Mouse (Mus musculus) spleen, adult 18-20 months (tissue): ENCODE data around the gene Utp3.

Experiments
- DNase-seq, 2 experiments: peaks; one replicate each; pipeline ENCODE4 v3.0.0; 2022; ENCODE audit warnings: mixed read lengths in 2 of 2

Gene Utp3

DNA sequence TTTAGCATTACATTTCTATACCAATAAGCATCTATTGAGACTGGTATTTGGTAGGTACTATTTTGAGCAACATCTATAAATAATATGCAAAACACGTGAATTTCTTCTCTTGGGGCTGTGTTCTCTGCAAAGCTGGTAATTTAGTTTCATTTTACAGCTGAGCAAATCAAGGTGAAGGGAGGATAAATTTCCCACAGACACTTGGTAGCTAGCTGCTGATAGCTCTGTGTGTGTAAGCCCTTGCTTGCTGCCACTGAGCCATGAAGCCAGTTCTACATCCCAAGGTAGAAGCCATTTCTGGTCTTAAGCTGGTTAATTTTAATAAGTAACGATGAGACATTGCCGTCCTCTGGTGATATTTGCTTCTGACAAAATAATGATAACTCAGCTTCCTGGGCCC, 20.6 kb downstream of the Utp3 start:
- DNase-seq: no peak

- DNase-seq: no peak
Observed at GRCm38 (mm10) chr5:88575506-88576338, 21.5 kb downstream of the Utp3 start.

GRCm38 (mm10) chr5:88580681-88581080, 26.4 kb downstream of the Utp3 start:
- no peak for DNase-seq

GRCm38 (mm10) chr5:88581343-88581742, 27.1 kb downstream of the Utp3 start:
- no peak for DNase-seq

DNA sequence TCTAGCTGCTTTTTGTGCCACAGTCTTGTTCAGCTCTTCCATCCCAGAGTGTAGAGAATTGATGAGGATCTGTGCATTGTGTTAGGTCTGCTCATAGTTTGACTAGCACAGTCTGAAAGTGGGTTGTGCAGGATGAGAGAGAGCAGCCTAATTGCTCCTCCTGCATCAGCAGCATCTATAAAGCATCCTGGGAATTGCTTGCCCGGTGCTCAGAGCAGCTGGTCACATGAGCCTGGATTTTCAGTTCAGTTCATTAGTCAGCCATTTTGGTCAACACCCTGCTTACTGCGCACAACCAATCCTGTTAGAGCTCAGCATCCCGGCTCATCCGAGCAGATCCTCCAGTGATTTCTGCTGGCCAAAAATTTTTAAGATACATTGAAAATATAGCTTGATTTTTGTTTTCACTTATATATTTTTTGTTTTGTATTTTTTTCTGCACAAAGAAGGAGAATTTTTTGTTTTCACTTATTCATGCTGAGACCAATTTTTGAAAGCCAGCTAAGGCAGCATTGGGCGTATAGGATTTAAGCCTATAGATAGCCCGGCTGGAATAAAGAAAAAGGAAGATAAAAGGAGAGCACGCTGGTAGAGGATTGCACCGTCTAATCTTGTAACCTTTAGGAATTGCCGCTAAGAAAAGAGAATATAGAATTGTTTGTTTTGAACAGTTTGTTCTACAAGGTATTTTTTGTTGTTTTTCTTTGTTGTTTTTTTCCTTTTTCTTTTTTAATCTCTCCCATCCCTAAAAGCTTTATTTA, 29.2 kb downstream of the Utp3 start:
- DNase-seq: no peak

DNA sequence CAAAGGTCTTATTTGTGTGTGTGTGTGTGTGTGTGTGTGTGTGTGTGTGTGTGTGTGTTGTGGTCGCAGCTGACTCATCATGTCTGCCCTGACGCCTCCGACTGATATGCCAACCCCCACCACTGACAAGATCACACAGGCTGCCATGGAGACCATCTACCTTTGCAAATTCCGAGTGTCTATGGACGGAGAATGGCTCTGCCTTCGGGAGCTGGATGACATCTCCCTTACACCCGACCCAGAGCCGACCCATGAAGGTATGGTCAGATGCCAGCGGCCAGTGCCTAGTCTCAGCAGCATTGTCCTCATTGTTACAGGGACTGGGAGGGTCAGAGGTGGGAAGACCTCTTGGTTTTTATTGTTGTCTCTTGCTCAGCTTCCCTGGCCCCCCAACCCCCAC, 29.8 kb downstream of the Utp3 start:
- no peak for DNase-seq

DNA sequence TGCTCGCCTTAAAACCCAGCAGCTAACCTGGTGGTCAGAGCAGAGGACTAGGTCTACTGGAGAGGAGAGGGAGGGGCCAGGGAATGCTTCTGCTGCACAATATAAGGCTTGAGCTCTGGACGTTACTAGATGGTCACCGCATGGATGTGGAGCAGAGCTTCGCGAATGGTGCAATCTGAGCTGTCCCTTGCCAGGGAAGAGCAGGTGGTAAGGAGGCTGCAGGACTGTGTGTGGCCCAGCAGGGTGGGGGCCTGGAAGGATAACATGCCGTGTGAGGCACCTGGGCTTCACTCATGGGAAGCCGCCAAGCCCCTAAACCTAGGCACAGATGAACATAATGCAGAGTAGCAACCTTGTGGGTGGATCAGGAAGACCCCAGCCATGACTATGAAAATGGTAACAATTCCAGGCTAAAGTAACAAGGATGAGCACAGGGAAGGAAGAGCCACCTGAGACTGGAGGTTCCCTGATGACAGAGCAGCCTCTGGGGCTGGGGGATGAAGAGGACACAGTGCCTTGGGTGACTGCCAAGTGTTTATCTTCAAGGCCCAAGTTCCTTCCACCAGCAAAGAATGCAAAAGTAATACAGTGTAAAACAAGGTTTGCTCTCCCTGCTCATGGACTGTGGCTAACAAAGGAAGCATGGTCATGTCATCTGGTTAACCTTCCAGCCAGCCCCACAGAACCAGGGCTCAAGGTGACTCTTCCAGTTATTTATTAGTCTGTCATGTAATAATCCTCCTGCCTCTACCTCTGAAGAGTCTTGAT, 32.3 kb downstream of the Utp3 start:
- DNase-seq: no peak

GRCm38 (mm10) chr5:88587211-88587934, 33.1 kb downstream of the Utp3 start:
- DNase-seq: no peak

DNA sequence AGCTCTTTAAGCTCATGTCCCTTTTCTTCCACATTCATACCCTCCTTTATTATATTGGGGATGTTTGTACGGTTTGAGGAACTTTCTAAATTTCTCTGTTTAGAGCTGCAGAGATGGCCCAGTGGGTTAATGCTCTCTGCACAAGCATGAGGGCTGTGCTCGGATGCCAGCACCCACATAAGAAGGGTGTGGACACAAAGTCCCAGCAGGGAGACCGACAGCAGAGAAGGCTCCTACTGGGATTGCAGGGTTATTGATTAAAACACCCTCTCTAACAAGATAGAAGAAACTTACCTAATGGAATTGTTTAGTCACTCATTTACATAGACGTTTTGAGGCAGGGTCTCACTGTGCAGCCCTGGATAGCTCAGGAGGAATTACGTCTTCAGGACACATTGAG, 34.2 kb downstream of the Utp3 start:
- no peak for DNase-seq

GRCm38 (mm10) chr5:88593421-88594172, 39.3 kb downstream of the Utp3 start:
- no peak for DNase-seq

DNA sequence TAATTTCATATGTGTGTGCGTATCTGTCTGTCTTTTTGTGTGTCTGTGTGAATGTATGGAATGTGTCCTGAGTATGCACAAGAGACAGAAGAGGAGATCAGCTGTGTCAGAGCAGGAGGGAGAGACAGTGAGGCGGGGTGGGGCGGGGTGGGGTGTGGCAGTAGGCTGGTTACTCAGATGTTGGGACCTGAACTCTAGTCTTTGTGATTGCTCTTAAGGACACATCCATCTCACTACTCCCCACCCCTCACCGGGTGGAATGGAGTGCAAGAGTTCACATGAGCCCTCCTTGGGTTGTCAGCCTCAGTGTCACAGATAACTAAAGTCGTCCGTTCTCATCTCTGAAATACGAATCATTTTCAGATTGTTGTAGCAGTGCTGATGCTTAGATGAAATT, 39.9 kb downstream of the Utp3 start:
- DNase-seq: no peak

GRCm38 (mm10) chr5:88595537-88596455, 41.5 kb downstream of the Utp3 start:
- DNase-seq: no peak

GRCm38 (mm10) chr5:88598961-88599360, 44.7 kb downstream of the Utp3 start:
- DNase-seq: no peak

- DNase-seq: no peak
Observed at GRCm38 (mm10) chr5:88602030-88602429, 47.8 kb downstream of the Utp3 start.

DNA sequence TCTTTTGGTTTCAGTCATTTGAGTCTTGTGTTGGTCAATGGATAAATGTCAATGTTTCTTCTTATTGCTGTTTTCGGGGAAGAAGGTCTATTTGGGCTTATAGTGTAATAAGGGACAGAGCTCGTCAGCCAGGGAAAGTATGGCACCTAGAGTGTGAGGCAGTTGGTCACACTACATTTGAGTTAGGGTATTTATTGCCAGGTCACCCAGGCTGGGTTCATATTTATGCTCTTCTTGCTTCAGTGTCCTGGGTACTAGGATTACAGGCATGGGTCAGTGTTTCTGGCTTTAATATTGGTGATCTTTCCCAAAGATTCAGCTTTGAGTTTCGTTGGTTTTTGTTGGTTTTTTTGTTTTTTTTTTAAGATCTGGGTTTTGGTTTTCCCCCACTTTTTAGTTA, 48.5 kb downstream of the Utp3 start:
- DNase-seq: no peak

DNA sequence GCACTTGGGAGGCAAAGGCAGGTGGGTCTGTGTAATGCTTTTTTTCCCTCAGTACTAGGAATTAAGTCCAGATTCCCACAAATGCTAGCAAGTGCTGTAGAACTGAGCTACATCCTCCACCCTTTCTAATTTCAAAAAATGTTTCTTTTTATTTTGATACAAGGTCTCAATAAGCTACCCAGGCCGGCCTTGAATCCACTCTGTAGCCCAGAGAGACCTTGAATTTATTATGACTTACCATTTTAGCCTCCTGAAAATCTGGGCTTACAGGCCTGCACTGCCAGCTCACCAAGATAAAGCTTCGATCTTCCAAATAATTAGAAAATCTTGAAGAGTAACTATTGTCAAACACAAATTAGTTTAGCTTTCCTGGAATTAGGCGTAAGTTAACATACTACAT, 49.8 kb downstream of the Utp3 start:
- no peak for DNase-seq

- no peak for DNase-seq
Observed at GRCm38 (mm10) chr5:88604641-88605358, 50.5 kb downstream of the Utp3 start.
